Mouse (Mus musculus) forebrain, embryonic 11.5 days (tissue): Measurements from ENCODE around the gene Nipal1. TPM values are rescaled to one million over a fixed set of nuclear protein-coding genes. Genes with fewer than 3 reads are reported as not detected.

ENCODE experiments used
- ATAC-seq: fragments of 200-750 bp; cut with Nextera tagmentation; replicated peaks from 2 replicates; pipeline ENCODE4 v1.8.0; 2017; ENCODE audit warnings: moderate TSS enrichment; ENCODE audit not compliant: low FRiP score
- DNase-seq: peaks from one replicate; pipeline ENCODE4 v3.0.0-alpha.2; 2017; ENCODE audit warnings: low spot score
- H3K27ac ChIP-seq: fragments of 300-500 bp; sonication (generic); 2 replicates; pipeline ENCODE4 v1.5.1; 2014; ENCODE audit warnings: low read depth, low read length
- H3K27me3 ChIP-seq: fragments of 300-500 bp; sonication (generic); 2 replicates; pipeline ENCODE4 v1.6.1; 2014; ENCODE audit warnings: mild to moderate bottlenecking, low read length, mixed read lengths; ENCODE audit not compliant: control insufficient read depth, insufficient read depth
- H3K36me3 ChIP-seq: fragments of 300-500 bp; sonication (generic); 2 replicates; pipeline ENCODE4 v1.6.1; 2014; ENCODE audit warnings: mild to moderate bottlenecking, low read length, moderate library complexity, mixed read lengths; ENCODE audit not compliant: control insufficient read depth, insufficient read depth
- H3K4me1 ChIP-seq: fragments of 300-500 bp; sonication (generic); replicated peaks from 2 replicates; pipeline ENCODE4 v1.6.1; 2014; ENCODE audit warnings: low read length, mixed read lengths; ENCODE audit not compliant: control insufficient read depth, insufficient read depth
- H3K4me2 ChIP-seq: fragments of 300-500 bp; sonication (generic); 2 replicates; pipeline ENCODE4 v1.6.1; 2014; ENCODE audit warnings: low read depth, mild to moderate bottlenecking, low read length, moderate library complexity, mixed read lengths; ENCODE audit not compliant: severe bottlenecking
- H3K4me3 ChIP-seq: fragments of 300-500 bp; sonication (generic); 2 replicates; pipeline ENCODE4 v1.5.1; 2014; ENCODE audit warnings: low read depth, low read length
- H3K9ac ChIP-seq: fragments of 300-500 bp; sonication (generic); 2 replicates; pipeline ENCODE4 v1.6.1; 2014; ENCODE audit warnings: low read length
- H3K9me3 ChIP-seq: fragments of 300-500 bp; sonication (generic); 2 replicates; pipeline ENCODE4 v1.6.1; 2016; ENCODE audit warnings: low read length, mixed read lengths; ENCODE audit not compliant: control insufficient read depth
- WGBS: fragments of 180-500 bp; shearing (Covaris S2); extraction: QIAGEN DNeasy Blood & Tissue Kit; methylation state at CpG from one replicate; pipeline ENCODE4 v1.1.7; 2014; 5-methylcytosine and 5-hydroxymethylcytosine counted together
- polyA plus RNA-seq: library from polyadenylated mRNA; unstranded; fragments of >200 nt; fragmentation: Nextera tagmentation; extraction: Ambion mirVana; gene quantifications from 2 replicates; pipeline ENCODE4 v1.2.1, GENCODE M21; 2014

Nipal1 gene
- polyA plus RNA-seq, 1 experiment from 2014 or later, result 1.1 TPM

GRCm38 (mm10) chr5:72671017-72671699 is 23.6 kb downstream of the Nipal1 start:
- H3K4me2 ChIP-seq, result no peak overlapping the region
- H3K36me3 ChIP-seq, result no peaks in the 10 kb centered on the region
- no peaks in the 10 kb centered on the region for H3K27me3 ChIP-seq
- H3K27ac ChIP-seq, result no peak overlapping the region
- 41% methylated on average over 8 of the region's 8 CpGs for WGBS
- H3K9me3 ChIP-seq, result no peaks in the 10 kb centered on the region
- H3K9ac ChIP-seq, result no peak overlapping the region
- ATAC-seq, result peak; percentile 71
- H3K4me1 ChIP-seq, result 0 out of 2 replicates have a peak, but pooled peaks cover 2% of the 10 kb centered on the region
- no peak for DNase-seq
- H3K4me3 ChIP-seq, result no peak overlapping the region

GRCm38 (mm10) chr5:72674994-72675542 is 27.5 kb downstream of the Nipal1 start:
- no peak for ATAC-seq
- H3K36me3 ChIP-seq, result no peaks in the 10 kb centered on the region
- no peak overlapping the region for H3K4me3 ChIP-seq
- H3K9ac ChIP-seq, result no peak overlapping the region
- no peak overlapping the region for H3K27ac ChIP-seq
- H3K4me1 ChIP-seq, result 0 out of 2 replicates have a peak, but pooled peaks cover 2% of the 10 kb centered on the region
- no peaks in the 10 kb centered on the region for H3K27me3 ChIP-seq
- WGBS, result 81% methylated on average over 9 of the region's 9 CpGs
- no peak overlapping the region for H3K4me2 ChIP-seq
- no peak for DNase-seq
- no peaks in the 10 kb centered on the region for H3K9me3 ChIP-seq

DNA sequence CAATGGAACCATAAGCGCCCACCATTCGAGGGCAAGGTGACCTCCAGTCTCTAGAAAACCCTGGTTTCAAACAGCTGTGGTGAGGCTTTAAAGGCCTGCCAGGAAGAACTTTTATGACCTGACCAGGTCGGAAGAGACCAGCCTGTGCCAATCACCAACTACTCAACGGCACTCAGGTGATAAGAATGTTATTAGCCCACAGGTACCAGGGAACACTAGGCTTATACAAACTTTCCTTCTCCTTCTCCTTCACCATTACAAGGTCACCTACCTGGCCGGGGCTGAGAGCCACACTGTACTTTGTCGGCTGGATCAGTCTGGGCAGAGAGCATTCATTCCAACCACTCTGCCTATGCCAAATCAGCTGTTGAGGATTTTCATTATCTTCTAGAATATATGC is 33.9 kb downstream of the Nipal1 start:
- Histone ChIP-seq H3K27me3 (no peaks in the 10 kb centered on the region), H3K4me3 (no peak overlapping the region), H3K9me3 (no peaks in the 10 kb centered on the region), H3K36me3 (no peaks in the 10 kb centered on the region), H3K27ac (no peak overlapping the region), H3K9ac (no peak overlapping the region), H3K4me2 (no peak overlapping the region), H3K4me1 (no peaks in the 10 kb centered on the region)
- DNase-seq, result no peak
- 89% methylated on average over 6 of the region's 6 CpGs for WGBS
- no peak for ATAC-seq

- no peak overlapping the region for H3K9ac ChIP-seq
- H3K4me2 ChIP-seq, result no peak overlapping the region
- no peak overlapping the region for H3K27ac ChIP-seq
- ATAC-seq (no peak), DNase-seq (no peak)
- WGBS, result 95% methylated on average over 7 of the region's 7 CpGs
- no peaks in the 10 kb centered on the region for H3K27me3 ChIP-seq
- H3K4me1 ChIP-seq, result no peaks in the 10 kb centered on the region
- no peaks in the 10 kb centered on the region for H3K36me3 ChIP-seq
- no peaks in the 10 kb centered on the region for H3K9me3 ChIP-seq
- no peak overlapping the region for H3K4me3 ChIP-seq
Measured at GRCm38 (mm10) chr5:72689556-72689955, 42.0 kb downstream of the Nipal1 start.

DNA sequence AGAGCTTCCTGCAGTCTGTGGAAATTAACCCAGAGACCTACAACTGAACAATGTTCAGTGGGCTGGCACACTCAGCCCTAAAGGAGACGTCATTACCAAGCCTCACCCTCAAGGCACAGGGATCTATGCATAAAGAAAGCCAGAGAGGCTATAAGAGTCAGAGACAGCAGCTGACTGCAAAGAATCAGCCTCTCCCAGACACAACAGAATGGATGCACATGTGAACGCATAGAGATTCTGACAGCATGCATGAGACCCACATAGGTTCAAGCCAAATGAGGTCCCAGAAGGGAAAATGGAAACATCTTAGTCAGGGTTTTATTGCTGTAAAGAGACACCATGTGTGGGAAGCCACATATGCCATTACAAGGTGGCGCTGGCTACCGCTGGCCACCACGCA is 42.9 kb downstream of the Nipal1 start:
- DNase-seq, result no peak
- H3K4me1 ChIP-seq, result no peaks in the 10 kb centered on the region
- no peak overlapping the region for H3K4me2 ChIP-seq
- ATAC-seq, result no peak
- no peak overlapping the region for H3K9ac ChIP-seq
- 94% methylated on average over 5 of the region's 5 CpGs for WGBS
- no peaks in the 10 kb centered on the region for H3K9me3 ChIP-seq
- no peak overlapping the region for H3K27ac ChIP-seq
- no peaks in the 10 kb centered on the region for H3K36me3 ChIP-seq
- H3K27me3 ChIP-seq, result no peaks in the 10 kb centered on the region
- H3K4me3 ChIP-seq, result no peak overlapping the region

DNA sequence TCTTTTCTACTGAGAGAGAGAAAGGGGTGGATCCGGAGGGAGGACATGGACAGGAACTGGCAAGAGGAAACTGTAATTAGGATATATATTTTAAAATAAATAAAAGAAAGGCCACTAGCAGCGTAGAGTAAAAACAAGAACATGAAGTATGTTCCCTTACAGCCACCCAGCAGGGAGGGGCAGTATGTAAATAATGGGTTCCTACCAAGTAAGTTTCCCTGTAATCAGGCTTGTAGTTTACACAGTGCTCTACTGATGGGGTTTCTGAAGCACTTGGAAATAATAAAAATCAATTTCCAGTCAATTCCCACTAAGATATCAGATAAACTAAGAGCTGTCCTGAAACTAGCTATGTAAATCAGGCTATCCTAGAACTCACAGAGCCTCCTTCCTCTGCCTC is 47.1 kb downstream of the Nipal1 start:
- H3K4me1 ChIP-seq, result no peaks in the 10 kb centered on the region
- H3K36me3 ChIP-seq, result no peaks in the 10 kb centered on the region
- DNase-seq, result no peak
- H3K9ac ChIP-seq, result no peak overlapping the region
- no peak for ATAC-seq
- H3K27me3 ChIP-seq, result no peaks in the 10 kb centered on the region
- H3K9me3 ChIP-seq, result no peaks in the 10 kb centered on the region
- WGBS, result 84% methylated on average over 2 of the region's 2 CpGs
- H3K27ac ChIP-seq, result no peak overlapping the region
- H3K4me3 ChIP-seq, result no peak overlapping the region
- H3K4me2 ChIP-seq, result no peak overlapping the region

DNA sequence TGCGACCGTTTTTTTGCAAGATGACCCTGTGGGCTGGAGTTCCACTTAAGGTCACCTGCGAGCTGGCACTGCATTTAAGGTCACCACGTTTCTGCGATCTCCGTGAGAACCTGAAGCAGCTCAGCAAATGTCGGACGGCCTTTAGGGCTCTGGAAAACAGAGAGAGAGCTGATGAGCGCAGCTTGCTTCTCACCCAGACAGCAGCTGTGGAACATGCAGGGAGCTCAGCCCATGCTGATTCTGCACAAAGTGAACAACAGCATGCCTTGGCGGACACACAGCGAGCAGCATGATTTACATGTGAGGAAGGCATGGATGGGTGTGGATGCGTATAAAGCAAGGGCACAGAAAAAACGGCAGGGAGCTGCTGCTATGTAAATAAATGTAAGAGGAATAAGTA is 48.9 kb downstream of the Nipal1 start:
- H3K27me3 ChIP-seq, result no peaks in the 10 kb centered on the region
- WGBS, result 83% methylated on average over 13 of the region's 13 CpGs
- no peaks in the 10 kb centered on the region for H3K9me3 ChIP-seq
- no peak overlapping the region for H3K4me3 ChIP-seq
- no peak overlapping the region for H3K27ac ChIP-seq
- no peak for ATAC-seq
- no peaks in the 10 kb centered on the region for H3K36me3 ChIP-seq
- H3K4me2 ChIP-seq, result no peak overlapping the region
- no peak for DNase-seq
- H3K4me1 ChIP-seq, result no peaks in the 10 kb centered on the region
- H3K9ac ChIP-seq, result no peak overlapping the region

GRCm38 (mm10) chr5:72698343-72698742 is 50.7 kb downstream of the Nipal1 start:
- 76% methylated on average over 3 of the region's 3 CpGs for WGBS

More at GRCm38 (mm10) chr5:72698343-72698742, 50.7 kb downstream of the Nipal1 start:
- H3K9me3 ChIP-seq, result no peaks in the 10 kb centered on the region
- ATAC-seq (no peak), DNase-seq (no peak)
- H3K27me3 ChIP-seq, result no peaks in the 10 kb centered on the region
- no peaks in the 10 kb centered on the region for H3K4me1 ChIP-seq
- no peaks in the 10 kb centered on the region for H3K36me3 ChIP-seq
- H3K9ac ChIP-seq, result no peak overlapping the region
- H3K4me3 ChIP-seq, result no peak overlapping the region
- no peak overlapping the region for H3K27ac ChIP-seq
- H3K4me2 ChIP-seq, result no peak overlapping the region
